Mouse (Mus musculus): ENCODE data around the gene Noct.
"Not testable (repeated sequence)": the region's sequence is repeated elsewhere in the genome, so short reads cannot be mapped to it uniquely, and the experiment has no call there.

Gene Noct

GRCm38 (mm10) chr3:51224363-51225225 lies at the start of gene Noct:
Gene Noct (plus strand): TSS chr3:51224447.
- DNase-seq (ENCODE audit: low spot score in 2 of 2): peak; percentile 90 to 91

- no peak for DNase-seq (ENCODE audit: low spot score in 2 of 2)
Measured at GRCm38 (mm10) chr3:51178158-51178557, 46.1 kb upstream of the Noct start.

- DNase-seq (ENCODE audit: low spot score in 2 of 2): no peak
Measured at GRCm38 (mm10) chr3:51179460-51180146, 44.6 kb upstream of the Noct start.

- no peak for DNase-seq (ENCODE audit: low spot score in 2 of 2)
Measured at GRCm38 (mm10) chr3:51180341-51180940, 43.8 kb upstream of the Noct start.

- DNase-seq (ENCODE audit: low spot score in 2 of 2): no peak
Measured at GRCm38 (mm10) chr3:51182455-51182854, 41.8 kb upstream of the Noct start.

- not testable (repeated sequence) for DNase-seq (ENCODE audit: low spot score in 2 of 2)
Measured at GRCm38 (mm10) chr3:51183508-51183907, 40.7 kb upstream of the Noct start.

GRCm38 (mm10) chr3:51183967-51184366 lies 40.3 kb upstream of the Noct start:
- DNase-seq (ENCODE audit: low spot score in 2 of 2): not testable (repeated sequence)

- no peak for DNase-seq (ENCODE audit: low spot score in 2 of 2)
Measured at GRCm38 (mm10) chr3:51184715-51185114, 39.5 kb upstream of the Noct start.

- no peak for DNase-seq (ENCODE audit: low spot score in 2 of 2)
Measured at GRCm38 (mm10) chr3:51185406-51185805, 38.8 kb upstream of the Noct start.

GRCm38 (mm10) chr3:51194075-51194474 lies 30.2 kb upstream of the Noct start:
- DNase-seq (ENCODE audit: low spot score in 2 of 2): no peak

GRCm38 (mm10) chr3:51195321-51195720 lies 28.9 kb upstream of the Noct start:
- no peak for DNase-seq (ENCODE audit: low spot score in 2 of 2)

GRCm38 (mm10) chr3:51195736-51196135 lies 28.5 kb upstream of the Noct start:
- DNase-seq (ENCODE audit: low spot score in 2 of 2): no peak

- no peak for DNase-seq (ENCODE audit: low spot score in 2 of 2)
Measured at GRCm38 (mm10) chr3:51196724-51197111, 27.5 kb upstream of the Noct start.

- no peak for DNase-seq (ENCODE audit: low spot score in 2 of 2)
Measured at GRCm38 (mm10) chr3:51197112-51197731, 27.0 kb upstream of the Noct start.

- no peak for DNase-seq (ENCODE audit: low spot score in 2 of 2)
Measured at GRCm38 (mm10) chr3:51198291-51198690, 26.0 kb upstream of the Noct start.

- no peak for DNase-seq (ENCODE audit: low spot score in 2 of 2)
Measured at GRCm38 (mm10) chr3:51199130-51199529, 25.1 kb upstream of the Noct start.

GRCm38 (mm10) chr3:51200311-51200710 lies 23.9 kb upstream of the Noct start:
- DNase-seq (ENCODE audit: low spot score in 2 of 2): no peak

GRCm38 (mm10) chr3:51200894-51201293 lies 23.4 kb upstream of the Noct start:
- DNase-seq (ENCODE audit: low spot score in 2 of 2): no peak

- DNase-seq (ENCODE audit: low spot score in 2 of 2): no peak
Measured at GRCm38 (mm10) chr3:51201986-51202385, 22.3 kb upstream of the Noct start.

- no peak for DNase-seq (ENCODE audit: low spot score in 2 of 2)
Measured at GRCm38 (mm10) chr3:51202491-51202987, 21.7 kb upstream of the Noct start.

- DNase-seq (ENCODE audit: low spot score in 2 of 2): no peak
Measured at GRCm38 (mm10) chr3:51203906-51204305, 20.3 kb upstream of the Noct start.

GRCm38 (mm10) chr3:51204441-51204840 lies 19.8 kb upstream of the Noct start:
- peak in 1 of 2 experiments; percentile 43 for DNase-seq (ENCODE audit: low spot score in 2 of 2)

Measured in spleen, postnatal 10 days (tissue).